Mouse (Mus musculus) limb, embryonic 14.5 days (tissue): ENCODE measurements around the gene Cd200r3. TPM values are rescaled to one million over a fixed set of nuclear protein-coding genes. Genes with fewer than 3 reads are reported as not detected.

Experiments used
- ATAC-seq: fragments of 200-750 bp; cut with Nextera tagmentation; 2 replicates; pipeline ENCODE4 v1.8.0; 2017; ENCODE audit warnings: low read depth, moderate number of reproducible peaks, moderate TSS enrichment; ENCODE audit not compliant: low FRiP score
- DNase-seq: peaks from one replicate; pipeline ENCODE4 v3.0.0-alpha.2; 2015; ENCODE audit warnings: low spot score
- H3K27ac ChIP-seq: fragments of 300-500 bp; sonication (generic); replicated peaks from 2 replicates; pipeline ENCODE4 v1.5.1; 2014; ENCODE audit warnings: low read depth, mild to moderate bottlenecking, low read length, moderate library complexity, mixed read lengths
- H3K27me3 ChIP-seq: fragments of 300-500 bp; sonication (generic); 2 replicates; pipeline ENCODE4 v1.6.1; 2014; ENCODE audit warnings: low read length, mixed read lengths; ENCODE audit not compliant: control insufficient read depth, insufficient read depth
- H3K36me3 ChIP-seq: fragments of 300-500 bp; sonication (generic); 2 replicates; pipeline ENCODE4 v1.6.1; 2014; ENCODE audit warnings: mild to moderate bottlenecking, low read length, moderate library complexity, mixed read lengths; ENCODE audit not compliant: control insufficient read depth, insufficient read depth
- H3K4me1 ChIP-seq: fragments of 300-500 bp; sonication (generic); 2 replicates; pipeline ENCODE4 v1.6.1; 2014; ENCODE audit warnings: antibody characterized with exemption, low read length, mixed read lengths; ENCODE audit not compliant: control insufficient read depth, insufficient read depth
- H3K4me2 ChIP-seq: fragments of 300-500 bp; sonication (generic); replicated peaks from 2 replicates; pipeline ENCODE4 v1.6.1; 2014; ENCODE audit warnings: low read depth, mild to moderate bottlenecking, low read length, moderate library complexity; ENCODE audit not compliant: severe bottlenecking
- H3K4me3 ChIP-seq: fragments of 300-500 bp; sonication (generic); replicated peaks from 2 replicates; pipeline ENCODE4 v1.5.1; 2014; ENCODE audit warnings: low read length
- H3K9ac ChIP-seq: fragments of 300-500 bp; sonication (generic); 2 replicates; pipeline ENCODE4 v1.6.1; 2014; ENCODE audit warnings: mild to moderate bottlenecking, low read depth, low read length, moderate library complexity; ENCODE audit not compliant: severe bottlenecking
- H3K9me3 ChIP-seq: fragments of 300-500 bp; sonication (generic); 2 replicates; pipeline ENCODE4 v1.6.1; 2016; ENCODE audit warnings: low read length; ENCODE audit not compliant: control insufficient read depth
- POLR2A ChIP-seq: fragments of 200-500 bp; IDR thresholded peaks from 2 replicates; pipeline ENCODE4 v1.8.0; 2012; ENCODE audit warnings: inconsistent platforms, mild to moderate bottlenecking, moderate library complexity, borderline replicate concordance; ENCODE audit not compliant: insufficient read depth, insufficient read length; ENCODE audit errors: extremely low read depth
- WGBS: fragments of 180-500 bp; shearing (Covaris S2); extraction: QIAGEN DNeasy Blood & Tissue Kit; methylation state at CpG from one replicate; pipeline ENCODE4 v1.1.7; 2014; 5-methylcytosine and 5-hydroxymethylcytosine counted together
- polyA plus RNA-seq, 2 experiments: library from polyadenylated mRNA; depleted of rRNA in 1 of 2; stranded (reverse) in 1 of 2; unstranded in 1 of 2; fragments of >200 nt; fragmentation: Nextera tagmentation in 1 of 2; extraction: Ambion mirVana in 1 of 2; gene quantifications; 2 replicates each; pipeline versions ENCODE4 v1.2.1 to v1.2.3; 2012 to 2014

The Cd200r3 gene
- polyA plus RNA-seq, 2 experiments: 1.1 to 1.9 TPM

- ATAC-seq (no peak), DNase-seq (no peak)
- H3K9ac ChIP-seq: no peak overlapping the region
- H3K9me3 ChIP-seq: no peaks in the 10 kb centered on the region
- H3K36me3 ChIP-seq: no peaks in the 10 kb centered on the region
- H3K4me3 ChIP-seq: no peak overlapping the region
- peaks cover 10% of the 10 kb centered on the region; the same call in 1 of the 2 replicates for H3K4me1 ChIP-seq
- H3K4me2 ChIP-seq: no peak overlapping the region
- H3K27me3 ChIP-seq: no peaks in the 10 kb centered on the region
- H3K27ac ChIP-seq: no peak overlapping the region
- WGBS: 61% methylated on average over 3 of the region's 3 CpGs
- TF ChIP-seq POLR2A: no peak
These were observed 35.9 kb downstream of the Cd200r3 start for GRCm38 (mm10) chr16:44979355-44979896.

- no peak for DNase-seq
- H3K27me3 ChIP-seq: no peaks in the 10 kb centered on the region
- ATAC-seq: no peak
- H3K4me2 ChIP-seq: no peak overlapping the region
- 89% methylated on average over 2 of the region's 2 CpGs for WGBS
- TF ChIP-seq POLR2A: no peak
- no peaks in the 10 kb centered on the region for H3K36me3 ChIP-seq
- no peaks in the 10 kb centered on the region for H3K9me3 ChIP-seq
- H3K27ac ChIP-seq: no peak overlapping the region
- H3K4me3 ChIP-seq: no peak overlapping the region
- peaks cover under 1% of the 10 kb centered on the region; the same call in 1 of the 2 replicates for H3K4me1 ChIP-seq
- H3K9ac ChIP-seq: no peak overlapping the region
These were observed 39.5 kb downstream of the Cd200r3 start for GRCm38 (mm10) chr16:44982972-44983371.

- TF ChIP-seq POLR2A: no peak
- no peak overlapping the region for H3K27ac ChIP-seq
- WGBS: 74% methylated on average over 3 of the region's 3 CpGs
These were observed 40.0 kb downstream of the Cd200r3 start for GRCm38 (mm10) chr16:44983379-44984060.

GRCm38 (mm10) chr16:44984111-44984510, 40.6 kb downstream of the Cd200r3 start:
- H3K9me3 ChIP-seq: no peaks in the 10 kb centered on the region
- no peaks in the 10 kb centered on the region for H3K36me3 ChIP-seq
- DNase-seq: no peak
- TF ChIP-seq POLR2A: no peak
- no peak for ATAC-seq
- no peaks in the 10 kb centered on the region for H3K4me1 ChIP-seq
- H3K4me2 ChIP-seq: no peak overlapping the region
- no peak overlapping the region for H3K9ac ChIP-seq
- no peak overlapping the region for H3K27ac ChIP-seq
- no peaks in the 10 kb centered on the region for H3K27me3 ChIP-seq
- no peak overlapping the region for H3K4me3 ChIP-seq

More at GRCm38 (mm10) chr16:44983379-44984060, 40.0 kb downstream of the Cd200r3 start:
- ATAC-seq (no peak), DNase-seq (no peak)
- Histone ChIP-seq H3K4me1 (no peaks in the 10 kb centered on the region), H3K27me3 (no peaks in the 10 kb centered on the region), H3K9me3 (no peaks in the 10 kb centered on the region), H3K4me3 (no peak overlapping the region), H3K9ac (no peak overlapping the region), H3K4me2 (no peak overlapping the region), H3K36me3 (no peaks in the 10 kb centered on the region)

- no peaks in the 10 kb centered on the region for H3K4me1 ChIP-seq
- no peak for DNase-seq
- ATAC-seq: no peak
- no peak for TF ChIP-seq POLR2A
- no peak overlapping the region for H3K4me3 ChIP-seq
- H3K27ac ChIP-seq: no peak overlapping the region
- H3K36me3 ChIP-seq: no peaks in the 10 kb centered on the region
- H3K9ac ChIP-seq: no peak overlapping the region
- H3K27me3 ChIP-seq: no peaks in the 10 kb centered on the region
- H3K4me2 ChIP-seq: no peak overlapping the region
- H3K9me3 ChIP-seq: no peaks in the 10 kb centered on the region
- WGBS: 87% methylated on average over 3 of the region's 3 CpGs
These were observed 41.4 kb downstream of the Cd200r3 start for GRCm38 (mm10) chr16:44984925-44985324.

- Histone ChIP-seq H3K36me3 (no peaks in the 10 kb centered on the region), H3K4me1 (no peaks in the 10 kb centered on the region), H3K4me3 (no peak overlapping the region), H3K27ac (no peak overlapping the region), H3K9me3 (no peaks in the 10 kb centered on the region), H3K4me2 (no peak overlapping the region), H3K27me3 (no peaks in the 10 kb centered on the region), H3K9ac (no peak overlapping the region)
- TF ChIP-seq POLR2A: no peak
- 53% methylated on average over 2 of the region's 2 CpGs for WGBS
- DNase-seq: no peak
- ATAC-seq: no peak
These were observed 42.6 kb downstream of the Cd200r3 start for GRCm38 (mm10) chr16:44986029-44986428.
